Mouse (Mus musculus): ENCODE results near the gene Ubash3a. TPM values are rescaled to one million over a fixed set of nuclear protein-coding genes. Genes with fewer than 3 reads are reported as not detected.

The Ubash3a gene
- polyA plus RNA-seq, 1 experiment from 2014 or later = not detected

DNA sequence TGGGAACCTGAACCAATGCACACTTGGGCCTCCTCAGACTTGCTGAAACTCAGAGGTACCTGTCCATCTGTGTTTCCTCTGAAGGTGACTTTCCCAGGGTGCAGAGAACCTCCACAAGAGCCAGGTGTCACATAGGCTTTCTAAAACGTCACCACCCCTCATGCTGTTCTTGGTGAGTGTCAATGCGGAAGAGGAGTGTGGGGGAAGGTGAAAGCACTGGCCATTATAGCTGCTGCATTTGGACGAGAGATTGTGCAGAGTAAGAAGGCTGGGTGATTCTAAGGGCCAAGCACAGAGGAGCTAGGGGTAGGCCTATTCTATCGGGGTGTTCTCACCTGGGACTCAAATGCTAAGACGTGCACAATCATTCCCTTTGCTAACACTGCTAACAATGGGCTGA is 46.3 kb downstream of the Ubash3a start:
- H3K27me3 ChIP-seq (replicated peaks) = no peaks in the 10 kb centered on the region
- no peak overlapping the region for H3K27ac ChIP-seq (replicated peaks)
- peaks cover 4% of the 10 kb centered on the region for H3K4me1 ChIP-seq
- no peaks in the 10 kb centered on the region for H3K36me3 ChIP-seq
- 62% methylated on average over 5 of the region's 5 CpGs for WGBS
- H3K9me3 ChIP-seq (replicated peaks) = no peaks in the 10 kb centered on the region
- no peak overlapping the region for H3K4me3 ChIP-seq (replicated peaks)
- ATAC-seq (ENCODE audit: low FRiP score) = no peak
- no peak overlapping the region for H3K9ac ChIP-seq (replicated peaks)
- no peak overlapping the region for H3K4me2 ChIP-seq

DNA sequence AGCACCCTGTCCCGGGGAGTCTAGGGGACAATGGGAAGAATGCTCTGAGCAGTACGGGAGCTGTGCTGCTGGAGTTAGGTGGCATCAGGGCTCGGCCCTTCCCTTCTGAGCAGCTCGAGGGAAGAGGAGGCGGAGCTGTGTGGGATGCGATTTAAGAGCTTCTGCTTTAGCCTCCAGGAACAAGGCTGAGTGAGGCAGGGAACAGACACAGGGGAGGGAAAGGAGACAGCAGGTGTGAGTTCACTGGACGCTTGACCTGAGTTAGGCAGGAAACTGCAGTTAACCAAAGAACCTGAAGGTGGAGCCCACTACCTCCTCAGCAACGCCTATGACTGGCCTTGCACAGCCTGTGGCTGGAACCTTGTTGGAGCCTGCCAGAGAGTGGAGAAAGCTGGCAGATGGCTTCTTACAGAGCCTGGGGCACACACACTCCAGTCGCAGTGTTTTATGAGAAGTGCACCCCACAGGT is 46.8 kb downstream of the Ubash3a start:
- H3K27me3 ChIP-seq (replicated peaks) = no peaks in the 10 kb centered on the region
- peak; percentile 77 for ATAC-seq (ENCODE audit: low FRiP score)
- no peak overlapping the region for H3K4me3 ChIP-seq (replicated peaks)
- H3K9ac ChIP-seq (replicated peaks) = no peak overlapping the region
- WGBS = 9% methylated on average over 9 of the region's 9 CpGs
- H3K9me3 ChIP-seq (replicated peaks) = no peaks in the 10 kb centered on the region
- peaks cover 4% of the 10 kb centered on the region for H3K4me1 ChIP-seq
- no peak overlapping the region for H3K27ac ChIP-seq (replicated peaks)
- no peaks in the 10 kb centered on the region for H3K36me3 ChIP-seq
- H3K4me2 ChIP-seq = peak overlapping the region; percentile 20; the same call in 1 of the 2 replicates

DNA sequence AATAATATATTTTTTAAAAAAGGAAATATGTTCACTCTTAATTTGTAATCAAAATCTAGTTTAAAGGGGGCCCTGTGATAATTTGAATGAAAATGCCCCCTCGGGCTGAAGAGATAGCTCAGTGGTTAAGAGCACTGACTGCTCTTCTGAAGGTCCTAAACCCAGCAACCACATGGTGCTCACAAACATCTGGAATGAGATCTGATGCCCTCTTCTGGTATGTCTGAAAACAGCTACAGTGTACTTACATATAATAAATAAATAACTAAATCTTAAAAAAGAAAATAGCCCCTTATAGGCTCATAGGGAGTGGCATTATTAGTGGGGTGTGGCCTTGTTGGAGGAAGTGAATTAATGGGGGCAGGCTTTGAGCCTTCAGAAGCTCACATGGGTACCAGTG is 49.5 kb downstream of the Ubash3a start:
- no peak for ATAC-seq (ENCODE audit: low FRiP score)
- H3K9me3 ChIP-seq (replicated peaks) = no peaks in the 10 kb centered on the region
- no peak overlapping the region for H3K27ac ChIP-seq (replicated peaks)
- H3K4me3 ChIP-seq (replicated peaks) = no peak overlapping the region
- WGBS = 98% methylated on average over 1 of the region's 1 CpGs
- no peak overlapping the region for H3K4me2 ChIP-seq
- H3K9ac ChIP-seq (replicated peaks) = no peak overlapping the region
- H3K27me3 ChIP-seq (replicated peaks) = no peaks in the 10 kb centered on the region
- peaks cover 4% of the 10 kb centered on the region for H3K4me1 ChIP-seq
- no peaks in the 10 kb centered on the region for H3K36me3 ChIP-seq

DNA sequence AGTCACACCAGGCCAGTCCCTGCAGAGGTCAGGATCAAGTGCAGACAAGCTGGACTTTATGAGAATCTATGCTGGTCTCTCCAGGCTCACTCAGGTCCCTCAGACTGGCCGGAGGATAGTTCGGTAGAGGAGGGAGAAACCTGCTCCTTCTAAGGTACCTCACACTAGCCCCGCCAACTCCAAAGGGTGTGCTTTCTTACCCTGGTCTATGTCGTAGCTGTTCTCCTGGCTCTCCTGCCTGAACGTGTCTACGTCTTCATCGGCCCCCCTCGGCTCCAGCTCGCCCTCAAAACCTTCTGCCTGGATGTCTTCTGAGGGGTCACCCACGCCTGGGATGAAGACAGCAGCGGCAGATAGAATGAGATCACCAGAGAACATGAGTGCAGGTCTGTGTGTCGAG is 50.2 kb downstream of the Ubash3a start:
- Histone ChIP-seq H3K36me3 (no peaks in the 10 kb centered on the region), H3K27me3 (replicated peaks) (no peaks in the 10 kb centered on the region), H3K9ac (replicated peaks) (no peak overlapping the region), H3K9me3 (replicated peaks) (no peaks in the 10 kb centered on the region), H3K4me3 (replicated peaks) (no peak overlapping the region), H3K27ac (replicated peaks) (no peak overlapping the region), H3K4me1 (peaks cover 4% of the 10 kb centered on the region), H3K4me2 (no peak overlapping the region)
- WGBS = 96% methylated on average over 12 of the region's 12 CpGs
- no peak for ATAC-seq (ENCODE audit: low FRiP score)

DNA sequence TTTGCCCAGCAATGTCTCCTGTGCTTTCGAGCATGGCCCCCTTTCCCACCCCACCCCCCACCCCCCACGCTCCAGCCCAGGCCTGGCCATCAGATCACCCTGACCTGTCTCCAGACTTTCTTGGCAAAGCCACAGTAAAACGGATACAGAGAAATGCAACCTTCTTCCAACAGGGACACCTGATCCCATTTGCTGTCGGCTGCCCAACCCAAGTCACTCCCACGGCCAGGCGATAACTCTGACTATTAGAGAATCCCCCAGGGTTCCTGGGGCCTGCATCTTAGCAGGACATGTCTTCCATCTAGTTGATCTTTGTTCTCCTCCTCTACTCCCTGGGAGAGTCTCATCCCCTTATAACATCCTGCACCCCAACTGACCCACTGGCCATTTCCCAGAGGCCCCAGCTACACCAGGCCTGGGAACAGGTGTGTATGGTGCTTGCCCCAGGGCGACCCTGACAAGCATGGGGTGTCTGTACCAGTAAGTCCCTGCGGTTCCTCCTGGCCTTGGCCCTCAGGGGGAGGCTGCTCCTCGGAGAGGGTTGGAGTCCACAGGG is 50.7 kb downstream of the Ubash3a start:
- no peaks in the 10 kb centered on the region for H3K36me3 ChIP-seq

DNA sequence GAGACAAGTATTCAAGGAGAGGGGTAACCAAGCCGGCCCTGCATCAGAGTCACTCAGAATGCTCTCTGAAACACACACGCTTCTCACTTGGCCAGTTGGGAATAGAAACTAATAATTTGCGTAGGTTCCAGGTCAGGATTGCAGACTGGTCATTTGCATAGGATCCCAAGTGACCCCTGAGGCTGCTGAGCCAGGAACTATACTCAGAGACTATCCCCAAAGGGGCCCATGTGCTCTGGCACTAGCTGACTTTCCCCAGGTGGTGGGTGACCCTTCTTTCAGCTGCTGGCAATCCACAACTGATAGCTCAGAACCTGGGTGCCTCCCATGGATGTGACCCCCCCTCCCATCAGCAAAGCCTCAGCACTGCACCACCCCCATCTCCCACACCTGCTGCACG is 51.5 kb downstream of the Ubash3a start:
- H3K36me3 ChIP-seq = no peaks in the 10 kb centered on the region
- peaks cover 4% of the 10 kb centered on the region for H3K4me1 ChIP-seq
- no peaks in the 10 kb centered on the region for H3K9me3 ChIP-seq (replicated peaks)
- no peak for ATAC-seq (ENCODE audit: low FRiP score)
- no peaks in the 10 kb centered on the region for H3K27me3 ChIP-seq (replicated peaks)
- H3K27ac ChIP-seq (replicated peaks) = no peak overlapping the region
- H3K4me2 ChIP-seq = no peak overlapping the region
- no peak overlapping the region for H3K4me3 ChIP-seq (replicated peaks)
- 72% methylated on average over 4 of the region's 4 CpGs for WGBS
- H3K9ac ChIP-seq (replicated peaks) = no peak overlapping the region

More for the DNA sequence above, 50.7 kb downstream of the Ubash3a start:
- no peak overlapping the region for H3K4me2 ChIP-seq
- ATAC-seq (ENCODE audit: low FRiP score) = no peak
- H3K9me3 ChIP-seq (replicated peaks) = no peaks in the 10 kb centered on the region
- H3K27me3 ChIP-seq (replicated peaks) = no peaks in the 10 kb centered on the region
- peaks cover 4% of the 10 kb centered on the region for H3K4me1 ChIP-seq
- no peak overlapping the region for H3K9ac ChIP-seq (replicated peaks)
- H3K4me3 ChIP-seq (replicated peaks) = no peak overlapping the region
- 80% methylated on average over 9 of the region's 9 CpGs for WGBS
- H3K27ac ChIP-seq (replicated peaks) = no peak overlapping the region

DNA sequence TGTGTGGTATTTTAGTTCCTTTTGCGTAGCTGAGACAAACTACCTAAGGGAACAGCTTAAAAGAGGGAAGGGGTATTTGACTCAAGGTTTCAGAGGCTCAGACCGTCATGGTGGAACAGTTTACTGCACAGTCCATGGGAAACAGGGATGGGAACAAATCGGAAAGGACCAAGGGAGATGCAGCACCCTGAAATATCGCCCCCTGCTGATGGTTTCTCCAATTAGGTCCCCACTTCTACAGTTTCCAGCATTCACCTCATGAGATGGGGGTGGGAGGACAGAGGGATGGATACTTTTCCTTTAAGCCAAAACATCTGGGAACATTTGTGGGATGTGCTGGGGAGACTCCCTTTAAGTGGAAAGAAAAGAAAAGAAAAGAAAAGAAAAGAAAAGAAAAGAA is 52.2 kb downstream of the Ubash3a start:
- Histone ChIP-seq H3K4me2 (no peak overlapping the region), H3K36me3 (no peaks in the 10 kb centered on the region), H3K27ac (replicated peaks) (no peak overlapping the region), H3K4me1 (peaks cover 2% of the 10 kb centered on the region), H3K9me3 (replicated peaks) (no peaks in the 10 kb centered on the region), H3K4me3 (replicated peaks) (no peak overlapping the region), H3K27me3 (replicated peaks) (no peaks in the 10 kb centered on the region), H3K9ac (replicated peaks) (no peak overlapping the region)
- 79% methylated on average over 4 of the region's 4 CpGs for WGBS
- ATAC-seq (ENCODE audit: low FRiP score) = no peak

DNA sequence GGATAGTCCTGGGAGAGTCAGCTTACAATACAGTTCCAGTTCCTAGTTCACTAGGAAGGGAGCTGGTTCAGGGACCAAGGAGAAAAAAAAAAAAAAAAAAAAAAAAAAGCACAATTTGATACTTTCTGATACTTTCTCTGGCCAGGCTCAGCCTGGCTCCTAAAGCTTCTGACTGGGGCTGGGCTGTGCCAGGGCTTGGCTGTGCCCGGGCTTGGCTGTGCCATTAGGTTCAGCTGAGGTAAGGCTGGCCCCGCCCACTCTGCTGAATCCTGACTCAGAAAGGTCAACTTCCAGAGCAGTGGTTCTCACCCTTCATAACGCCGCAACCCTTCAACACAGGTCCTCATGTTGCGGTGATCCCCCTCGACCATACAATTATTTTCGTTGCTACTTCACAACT is 52.8 kb downstream of the Ubash3a start:
- H3K4me3 ChIP-seq (replicated peaks) = no peak overlapping the region
- WGBS = 90% methylated on average over 7 of the region's 7 CpGs
- H3K4me1 ChIP-seq = no peaks in the 10 kb centered on the region
- H3K9me3 ChIP-seq (replicated peaks) = no peaks in the 10 kb centered on the region
- H3K9ac ChIP-seq (replicated peaks) = no peak overlapping the region
- H3K36me3 ChIP-seq = no peaks in the 10 kb centered on the region
- H3K27ac ChIP-seq (replicated peaks) = no peak overlapping the region
- ATAC-seq (ENCODE audit: low FRiP score) = no peak
- H3K27me3 ChIP-seq (replicated peaks) = no peaks in the 10 kb centered on the region
- no peak overlapping the region for H3K4me2 ChIP-seq

DNA sequence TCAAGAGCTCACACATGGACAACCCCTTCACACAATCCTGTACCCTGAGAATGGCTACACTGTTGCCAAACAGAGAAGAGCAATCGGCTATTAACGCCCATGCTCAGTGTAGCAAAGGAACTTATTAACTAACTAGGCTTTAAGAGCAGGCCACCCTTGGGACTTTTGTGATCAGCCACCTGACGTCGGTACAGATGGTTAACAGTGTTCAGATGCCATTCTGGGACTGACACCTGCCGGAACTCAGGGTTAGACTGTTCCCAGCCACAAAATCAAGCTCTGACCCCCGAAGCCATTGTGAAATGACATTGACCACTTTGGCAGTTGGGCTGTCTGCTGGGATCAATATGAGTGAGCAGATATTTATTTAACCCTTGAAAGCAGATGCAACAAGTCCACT is 53.7 kb downstream of the Ubash3a start:
- H3K4me2 ChIP-seq = no peak overlapping the region
- H3K4me3 ChIP-seq (replicated peaks) = no peak overlapping the region
- no peak overlapping the region for H3K9ac ChIP-seq (replicated peaks)
- H3K9me3 ChIP-seq (replicated peaks) = no peaks in the 10 kb centered on the region
- ATAC-seq (ENCODE audit: low FRiP score) = no peak
- no peaks in the 10 kb centered on the region for H3K36me3 ChIP-seq
- H3K4me1 ChIP-seq = no peaks in the 10 kb centered on the region
- WGBS = 72% methylated on average over 6 of the region's 6 CpGs
- no peak overlapping the region for H3K27ac ChIP-seq (replicated peaks)
- no peaks in the 10 kb centered on the region for H3K27me3 ChIP-seq (replicated peaks)

DNA sequence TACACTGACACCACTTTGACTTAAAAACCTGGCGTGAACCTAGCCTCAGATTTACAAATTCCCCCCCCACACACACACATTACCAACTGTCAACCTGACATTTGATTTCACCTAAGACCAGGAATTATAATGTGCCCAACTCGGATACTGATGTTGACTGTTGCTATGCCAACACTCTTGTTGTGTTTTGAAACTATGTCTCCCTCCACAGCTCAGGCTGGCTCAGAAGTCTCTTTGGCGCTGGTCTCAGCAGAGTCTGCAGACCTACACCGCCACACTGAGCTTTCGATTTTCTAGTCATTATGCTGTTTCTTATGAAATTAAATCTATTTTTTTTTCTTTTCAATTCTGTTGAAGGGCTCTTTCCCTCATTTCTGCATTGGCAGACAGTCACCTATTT is 55.0 kb downstream of the Ubash3a start:
- H3K9ac ChIP-seq (replicated peaks) = no peak overlapping the region
- H3K4me2 ChIP-seq = no peak overlapping the region
- 73% methylated on average over 5 of the region's 5 CpGs for WGBS
- no peak for ATAC-seq (ENCODE audit: low FRiP score)
- no peaks in the 10 kb centered on the region for H3K4me1 ChIP-seq
- H3K9me3 ChIP-seq (replicated peaks) = no peaks in the 10 kb centered on the region
- no peaks in the 10 kb centered on the region for H3K27me3 ChIP-seq (replicated peaks)
- H3K36me3 ChIP-seq = no peaks in the 10 kb centered on the region
- H3K4me3 ChIP-seq (replicated peaks) = no peak overlapping the region
- no peak overlapping the region for H3K27ac ChIP-seq (replicated peaks)

DNA sequence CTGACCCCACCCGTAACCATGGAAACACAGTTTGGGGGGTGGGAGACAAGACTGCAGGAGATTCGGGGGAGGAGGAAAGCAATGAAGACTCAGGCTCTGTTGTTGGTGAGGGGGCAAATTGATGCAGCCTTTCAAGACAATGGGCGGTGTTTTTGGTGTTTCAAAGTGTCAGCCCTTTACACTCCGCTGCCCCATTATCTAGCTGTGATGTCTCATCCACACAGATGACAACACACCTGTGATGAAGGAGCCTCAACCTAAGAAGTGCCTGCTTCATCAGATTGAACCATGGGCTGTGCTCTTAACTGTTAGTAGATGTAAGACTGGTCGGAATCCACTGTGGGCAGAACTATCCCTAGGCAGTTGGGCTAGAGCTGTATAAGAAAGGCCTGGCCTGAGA is 56.1 kb downstream of the Ubash3a start:
- Histone ChIP-seq H3K36me3 (no peaks in the 10 kb centered on the region), H3K27me3 (replicated peaks) (no peaks in the 10 kb centered on the region), H3K9ac (replicated peaks) (no peak overlapping the region), H3K9me3 (replicated peaks) (no peaks in the 10 kb centered on the region), H3K27ac (replicated peaks) (no peak overlapping the region), H3K4me3 (replicated peaks) (no peak overlapping the region), H3K4me1 (no peaks in the 10 kb centered on the region), H3K4me2 (no peak overlapping the region)
- 85% methylated on average over 5 of the region's 5 CpGs for WGBS
- ATAC-seq (ENCODE audit: low FRiP score) = no peak

DNA sequence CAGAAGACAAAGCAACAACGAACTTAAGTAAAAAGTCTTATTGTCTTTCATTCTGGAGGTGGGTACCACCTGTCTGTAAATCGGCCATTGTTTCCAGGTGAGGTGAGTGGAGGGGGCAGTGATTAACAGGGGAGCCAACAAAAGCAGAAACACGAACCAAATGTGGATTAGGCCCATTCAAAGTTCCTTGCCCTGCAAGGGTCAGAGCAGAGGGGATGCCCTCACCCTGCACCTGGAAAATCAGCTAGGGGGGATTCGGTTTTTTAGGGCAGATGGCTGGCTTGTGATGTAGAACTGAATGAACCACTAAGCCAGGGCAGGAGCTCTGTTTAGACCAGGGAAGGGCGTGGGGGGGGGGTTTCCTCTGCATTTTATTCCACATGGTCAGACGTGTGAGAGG is 56.7 kb downstream of the Ubash3a start:
- Histone ChIP-seq H3K36me3 (no peaks in the 10 kb centered on the region), H3K4me2 (no peak overlapping the region), H3K27ac (replicated peaks) (no peak overlapping the region), H3K9me3 (replicated peaks) (no peaks in the 10 kb centered on the region), H3K4me3 (replicated peaks) (no peak overlapping the region), H3K27me3 (replicated peaks) (no peaks in the 10 kb centered on the region), H3K9ac (replicated peaks) (no peak overlapping the region), H3K4me1 (no peaks in the 10 kb centered on the region)
- 63% methylated on average over 6 of the region's 6 CpGs for WGBS
- no peak for ATAC-seq (ENCODE audit: low FRiP score)

DNA sequence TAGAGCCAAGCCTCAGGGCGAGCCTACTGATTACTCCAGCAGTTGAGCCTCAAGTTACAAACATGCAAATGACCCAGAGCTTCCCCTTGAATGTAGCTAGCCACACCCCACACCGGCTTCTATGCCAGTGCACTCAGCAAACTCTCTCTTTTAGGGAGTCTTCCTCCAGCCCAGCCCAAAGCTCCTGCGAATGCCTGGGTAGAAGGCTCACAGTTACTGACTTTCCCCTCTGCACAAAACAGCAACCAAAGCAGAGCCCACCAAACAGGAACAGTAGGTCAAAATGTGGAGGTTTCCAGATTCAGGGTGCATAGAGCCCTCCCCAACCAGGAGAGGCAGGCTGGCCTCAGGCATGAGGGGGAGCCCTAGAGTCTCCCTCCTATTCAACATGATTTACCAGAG is 57.5 kb downstream of the Ubash3a start:
- Histone ChIP-seq H3K27ac (replicated peaks) (no peak overlapping the region), H3K9ac (replicated peaks) (no peak overlapping the region), H3K4me1 (no peaks in the 10 kb centered on the region), H3K36me3 (no peaks in the 10 kb centered on the region), H3K4me2 (no peak overlapping the region), H3K9me3 (replicated peaks) (no peaks in the 10 kb centered on the region), H3K4me3 (replicated peaks) (no peak overlapping the region), H3K27me3 (replicated peaks) (no peaks in the 10 kb centered on the region)
- ATAC-seq (ENCODE audit: low FRiP score) = no peak
- WGBS = 21% methylated on average over 3 of the region's 3 CpGs
